Mouse (Mus musculus) testis, adult 2 months (tissue): ENCODE data around the gene Ehd1. TPM values are rescaled to one million over a fixed set of nuclear protein-coding genes. Genes with fewer than 3 reads are reported as not detected.
A peak's percentile ranks its signal among the peaks of the same experiment; 100 is the strongest.
"Not testable (repeated sequence)": the region's sequence is repeated elsewhere in the genome, so short reads cannot be mapped to it uniquely, and the experiment has no call there.

Source experiments
- H3K27ac ChIP-seq: fragments of 200-500 bp; 2 replicates; pipeline ENCODE4 v1.5.1; 2012; ENCODE audit warnings: low read depth, low read length; ENCODE audit not compliant: control insufficient read depth, insufficient read depth
- H3K27me3 ChIP-seq: fragments of 200-500 bp; 2 replicates; pipeline ENCODE4 v1.6.1; 2012; ENCODE audit warnings: mild to moderate bottlenecking, low read length, moderate library complexity; ENCODE audit not compliant: control insufficient read depth, insufficient read depth
- H3K36me3 ChIP-seq: fragments of 200-500 bp; 2 replicates; pipeline ENCODE4 v1.6.1; 2012; ENCODE audit warnings: mild to moderate bottlenecking, low read length; ENCODE audit not compliant: control insufficient read depth, insufficient read depth
- H3K4me1 ChIP-seq: fragments of 200-500 bp; 2 replicates; pipeline ENCODE4 v1.6.1; 2012; ENCODE audit warnings: low read length; ENCODE audit not compliant: control insufficient read depth, insufficient read depth
- H3K4me3 ChIP-seq: fragments of 200-500 bp; 2 replicates; pipeline ENCODE4 v1.5.1; 2012; ENCODE audit warnings: low read depth, mild to moderate bottlenecking, low read length, moderate library complexity, mixed read lengths; ENCODE audit not compliant: control insufficient read depth
- CTCF ChIP-seq: fragments of 200-500 bp; IDR thresholded peaks from 2 replicates; pipeline ENCODE4 v1.5.1; 2012; ENCODE audit warnings: low read depth, mild to moderate bottlenecking, inconsistent platforms, low read length, moderate library complexity; ENCODE audit not compliant: control insufficient read depth, insufficient read depth, insufficient replicate concordance
- POLR2A ChIP-seq: fragments of 200-500 bp; IDR thresholded peaks from 2 replicates; pipeline ENCODE4 v1.6.1; 2012; ENCODE audit warnings: low read depth, mild to moderate bottlenecking, inconsistent platforms, low read length, moderate library complexity; ENCODE audit not compliant: control insufficient read depth
- polyA plus RNA-seq: library from polyadenylated mRNA; depleted of rRNA; stranded (reverse); fragments of >200 nt; gene quantifications from 2 replicates; pipeline ENCODE4 v1.2.3, GENCODE M21; 2012

Gene Ehd1
- polyA plus RNA-seq, 1 experiment = 521 TPM

DNA sequence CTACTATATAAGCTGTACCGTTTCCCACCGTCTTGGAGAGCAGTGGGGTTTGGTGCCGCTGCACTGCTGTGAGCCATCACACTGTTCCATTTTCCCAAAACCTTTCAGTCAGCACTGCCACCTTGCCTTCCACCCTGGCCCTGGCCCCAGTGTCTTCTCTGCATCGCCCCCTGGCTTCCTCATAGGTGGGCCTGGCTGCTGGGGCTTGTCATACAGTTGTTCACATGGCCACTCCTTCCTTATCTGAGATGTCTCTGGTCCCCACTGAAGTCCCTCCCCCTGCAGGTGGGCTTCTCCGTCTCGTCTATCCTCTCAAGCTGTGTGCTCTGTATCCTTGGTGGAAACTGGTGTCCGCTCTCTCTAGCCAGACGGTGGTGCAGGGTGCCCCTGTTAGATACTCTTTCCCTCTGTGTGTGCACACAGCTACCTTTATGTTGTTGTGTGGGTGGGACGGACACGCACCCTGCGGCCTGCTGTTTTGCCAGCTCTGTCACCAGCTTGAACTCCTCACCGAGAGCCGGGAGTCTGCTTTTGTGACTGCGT, 13.2 kb downstream of the Ehd1 start:
- TF ChIP-seq POLR2A (no peak), CTCF (no peak)
- Histone ChIP-seq H3K4me1 (peaks cover 14% of the 10 kb centered on the region), H3K4me3 (no peak overlapping the region), H3K27me3 (no peaks in the 10 kb centered on the region), H3K27ac (no peak overlapping the region), H3K36me3 (no peaks in the 10 kb centered on the region)

DNA sequence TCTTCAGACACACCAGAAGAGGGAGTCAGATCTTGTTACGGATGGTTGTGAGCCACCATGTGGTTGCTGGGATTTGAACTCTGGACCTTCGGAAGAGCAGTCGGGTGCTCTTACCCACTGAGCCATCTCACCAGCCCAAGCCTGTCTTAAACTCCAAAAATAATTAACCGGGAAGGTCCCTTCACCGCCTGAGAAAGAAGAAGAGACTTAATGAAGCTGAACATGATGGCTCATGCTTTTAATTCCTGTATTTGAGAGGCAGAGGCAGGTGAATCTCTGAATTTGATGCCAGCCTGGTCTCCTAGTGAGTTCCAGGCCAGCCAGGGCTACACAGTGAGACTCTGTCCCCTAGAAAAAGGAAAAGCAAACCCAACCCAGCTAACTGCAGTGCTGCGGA, 14.2 kb downstream of the Ehd1 start:
- H3K36me3 ChIP-seq = not testable (repeated sequence)

DNA sequence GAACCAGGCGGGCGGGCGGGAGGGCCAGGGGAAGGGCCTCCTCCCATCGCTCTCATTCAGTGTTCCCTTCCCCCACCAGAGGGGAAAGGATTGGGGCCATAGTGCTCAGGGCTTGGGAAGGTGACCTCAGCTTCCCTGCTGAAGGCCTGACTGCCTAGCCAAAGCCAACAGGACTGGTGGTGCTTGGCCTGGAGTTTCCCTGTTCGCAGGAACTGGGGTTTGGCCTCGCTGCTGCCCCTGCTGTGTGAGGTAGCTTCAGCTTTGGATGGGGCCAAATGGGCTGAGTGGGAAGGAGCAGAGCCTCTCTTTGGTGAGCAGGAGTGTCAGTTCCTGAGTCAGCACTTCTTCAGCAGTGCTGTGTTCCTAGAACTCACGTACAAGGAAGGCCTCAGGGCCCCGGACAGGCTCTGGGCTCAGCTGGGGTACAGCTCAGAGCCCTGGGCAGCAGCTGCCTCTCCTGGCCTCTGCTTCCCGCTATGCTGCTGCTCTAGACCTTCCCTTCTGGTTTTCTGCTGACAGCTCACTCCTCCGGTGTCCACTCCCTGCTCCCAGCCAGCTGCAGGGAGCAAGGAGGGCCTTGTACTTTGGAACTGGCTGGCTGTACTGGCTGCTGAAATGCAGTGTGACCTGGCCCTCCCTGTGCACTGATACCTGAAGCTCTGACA, 14.7 kb downstream of the Ehd1 start:
- H3K27ac ChIP-seq = 0 out of 2 replicates have a peak overlapping the region, but pooled peaks have one; percentile 0
- TF ChIP-seq POLR2A = no peak
- TF ChIP-seq CTCF = no peak
- no peaks in the 10 kb centered on the region for H3K27me3 ChIP-seq
- no peak overlapping the region for H3K4me3 ChIP-seq
- peaks cover 12% of the 10 kb centered on the region for H3K4me1 ChIP-seq
- no peaks in the 10 kb centered on the region for H3K36me3 ChIP-seq

More for the DNA sequence above, 14.2 kb downstream of the Ehd1 start:
- H3K27me3 ChIP-seq, H3K4me3 ChIP-seq, H3K27ac ChIP-seq: not testable (repeated sequence)
- H3K4me1 ChIP-seq = peaks cover 14% of the 10 kb centered on the region

DNA sequence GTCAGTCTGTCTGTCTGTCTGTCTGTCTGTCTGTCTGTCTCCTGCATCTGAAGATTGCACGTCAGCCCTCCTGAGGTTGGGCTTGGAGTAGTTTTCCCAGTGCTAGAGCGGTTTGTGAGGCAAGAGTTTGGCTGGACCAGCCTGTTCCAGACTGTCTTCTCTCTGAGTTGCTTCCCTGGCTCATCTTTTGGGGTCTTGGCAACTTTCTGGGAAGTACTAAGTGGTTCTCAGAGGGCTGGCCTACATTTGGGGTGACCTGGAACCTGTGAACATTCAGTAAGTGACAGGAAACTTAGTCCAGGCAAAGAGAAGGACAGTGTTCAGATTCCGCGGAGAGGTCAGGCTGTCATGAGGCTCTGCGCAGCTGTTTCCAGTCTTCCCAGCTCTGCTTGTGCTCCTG, 15.7 kb downstream of the Ehd1 start:
- Histone ChIP-seq H3K4me1 (peaks cover 8% of the 10 kb centered on the region; the same call in 1 of the 2 replicates), H3K36me3 (no peaks in the 10 kb centered on the region; the same call in 1 of the 2 replicates), H3K4me3 (no peak overlapping the region), H3K27ac (no peak overlapping the region), H3K27me3 (no peaks in the 10 kb centered on the region)
- TF ChIP-seq CTCF = no peak
- no peak for TF ChIP-seq POLR2A

DNA sequence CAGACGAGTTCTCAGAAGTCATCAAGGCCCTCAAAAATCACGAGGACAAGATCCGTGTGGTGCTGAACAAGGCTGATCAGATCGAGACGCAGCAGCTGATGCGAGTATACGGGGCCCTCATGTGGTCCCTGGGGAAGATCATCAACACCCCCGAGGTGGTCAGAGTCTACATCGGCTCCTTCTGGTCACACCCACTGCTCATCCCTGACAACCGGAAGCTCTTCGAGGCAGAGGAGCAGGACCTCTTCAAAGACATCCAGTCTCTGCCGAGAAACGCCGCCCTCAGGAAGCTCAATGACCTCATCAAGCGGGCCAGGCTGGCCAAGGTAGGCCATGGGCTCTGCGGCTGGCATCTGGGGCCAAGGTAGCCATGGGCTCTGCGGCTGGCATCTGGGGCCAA, 17.8 kb downstream of the Ehd1 start:
- Histone ChIP-seq H3K27ac (no peak overlapping the region), H3K4me3 (no peak overlapping the region), H3K36me3 (no peaks in the 10 kb centered on the region; the same call in 1 of the 2 replicates), H3K4me1 (peaks cover 4% of the 10 kb centered on the region; the same call in 1 of the 2 replicates), H3K27me3 (no peaks in the 10 kb centered on the region)
- no peak for TF ChIP-seq CTCF
- TF ChIP-seq POLR2A = no peak

DNA sequence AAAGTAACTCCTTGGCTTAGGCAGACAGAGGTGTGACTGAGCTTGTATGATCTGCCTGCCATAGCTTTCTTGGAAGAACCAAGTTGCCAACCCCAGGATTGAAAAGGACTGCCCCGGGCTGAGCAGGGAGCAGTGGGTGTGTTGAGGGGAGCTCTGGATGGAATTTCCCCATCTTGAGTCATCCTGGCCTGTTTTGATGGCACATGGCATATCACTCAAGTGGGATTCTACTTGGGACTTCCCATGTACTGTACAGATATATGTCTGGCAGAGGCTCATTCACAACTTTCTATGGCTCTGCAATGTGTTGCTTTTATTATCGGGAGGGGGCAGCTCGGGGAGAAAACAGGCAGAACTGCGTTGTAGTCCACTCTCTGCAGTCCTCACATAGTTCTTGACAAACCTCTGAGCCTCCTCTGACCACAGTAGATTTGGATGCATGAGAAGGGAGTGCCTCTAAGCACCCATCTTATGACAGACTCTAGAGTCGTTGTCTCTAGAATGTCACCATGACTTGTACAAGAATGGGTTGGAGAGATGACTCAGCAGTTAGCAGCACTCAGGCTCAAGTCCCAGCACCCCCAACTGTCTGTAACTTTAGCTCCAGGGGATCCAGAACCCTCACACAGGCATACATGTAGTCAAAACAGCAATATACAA, 20.2 kb downstream of the Ehd1 start:
- no peak overlapping the region for H3K4me3 ChIP-seq
- no peaks in the 10 kb centered on the region; the same call in 1 of the 2 replicates for H3K36me3 ChIP-seq
- no peaks in the 10 kb centered on the region; the same call in 1 of the 2 replicates for H3K4me1 ChIP-seq
- H3K27ac ChIP-seq = no peak overlapping the region
- no peak for TF ChIP-seq POLR2A
- TF ChIP-seq CTCF = no peak
- H3K27me3 ChIP-seq = no peaks in the 10 kb centered on the region

DNA sequence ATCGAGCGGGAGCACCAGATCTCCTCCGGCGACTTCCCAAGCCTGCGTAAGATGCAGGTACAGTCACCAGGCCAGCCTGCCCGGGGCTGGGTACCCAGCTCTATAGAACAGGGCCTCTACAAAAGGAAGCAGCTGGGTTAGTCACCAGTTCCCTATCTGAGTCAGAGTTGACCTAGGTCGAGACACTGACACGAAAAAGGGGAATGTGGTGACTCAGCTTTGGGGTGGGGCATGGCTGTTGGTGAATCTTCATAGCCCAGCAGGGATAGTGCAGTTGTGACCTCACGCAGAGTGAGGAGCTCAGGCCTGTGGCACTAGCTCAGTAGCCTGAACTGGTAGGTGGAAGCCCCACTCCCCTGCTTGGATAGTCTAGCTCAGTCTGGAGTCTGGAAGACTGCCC, 21.1 kb downstream of the Ehd1 start:
- no peak overlapping the region for H3K4me3 ChIP-seq
- no peaks in the 10 kb centered on the region for H3K27me3 ChIP-seq
- no peak overlapping the region for H3K27ac ChIP-seq
- no peaks in the 10 kb centered on the region; the same call in 1 of the 2 replicates for H3K36me3 ChIP-seq
- no peaks in the 10 kb centered on the region for H3K4me1 ChIP-seq
- no peak for TF ChIP-seq POLR2A
- no peak for TF ChIP-seq CTCF
